Mouse (Mus musculus): ENCODE measurements at regions not wholly inside any gene's neighbourhood (a gene's known extent, or its start where the extent isn't known, plus 50 kb on each side); places are given as distances from the start of the nearest gene placed in this dataset.

- no peak for DNase-seq (ENCODE audit: low spot score in 2 of 2)
Measured at GRCm38 (mm10) chr8:115929472-115930210, 222.0 kb upstream of the Maf start.

GRCm38 (mm10) chr8:115921889-115922288 is 214.3 kb upstream of the Maf start:
- no peak for DNase-seq (ENCODE audit: low spot score in 2 of 2)

DNA sequence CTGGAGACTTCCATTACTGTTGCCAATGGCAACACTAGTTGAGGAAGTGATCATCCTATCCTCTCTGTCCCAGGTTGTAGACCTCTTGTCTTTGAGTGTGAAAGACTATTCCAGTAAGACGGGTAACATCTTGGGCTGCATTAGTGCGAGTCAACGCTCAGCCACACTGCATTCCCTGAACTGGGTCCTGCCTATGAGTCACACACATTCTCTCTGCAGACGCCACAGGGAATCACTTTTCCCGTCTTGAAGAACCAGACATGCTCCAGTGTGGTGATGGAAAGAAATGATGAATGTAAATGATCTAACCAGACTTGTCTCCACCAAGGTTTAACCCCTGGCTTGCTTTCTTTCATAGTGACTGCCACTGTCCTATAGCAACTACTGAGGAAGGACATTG is 199.1 kb upstream of the Maf start:
- no peak for DNase-seq (ENCODE audit: low spot score in 2 of 2)

DNA sequence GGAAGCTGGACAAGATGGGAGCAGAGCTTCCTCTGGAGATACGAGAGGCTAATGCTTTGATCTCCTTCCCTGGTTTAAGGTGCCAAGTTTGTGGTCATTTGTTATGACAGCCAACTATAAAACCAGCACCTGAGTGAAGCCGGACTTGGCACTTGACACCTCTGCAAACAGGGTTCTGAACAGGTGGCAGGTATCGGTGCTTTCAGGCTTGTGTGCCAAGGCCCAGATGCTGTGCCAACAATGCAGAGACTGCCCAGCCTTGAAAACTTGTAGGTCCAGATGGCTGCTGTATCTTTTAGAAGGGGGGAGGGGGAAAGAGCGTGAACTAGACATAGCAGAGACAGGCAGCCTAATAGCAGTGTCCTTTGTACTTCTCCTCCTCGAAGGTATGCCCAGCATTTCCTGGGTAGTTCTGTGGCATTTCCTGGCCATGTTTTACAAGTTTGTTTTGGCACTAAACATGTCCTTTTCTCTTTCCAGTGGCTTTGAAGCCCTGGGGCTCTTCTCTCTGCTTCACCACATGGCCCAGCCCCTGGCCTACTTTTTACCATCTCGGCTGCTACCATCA is 196.3 kb upstream of the Maf start:
- DNase-seq (ENCODE audit: low spot score in 2 of 2): no peak

- DNase-seq (ENCODE audit: low spot score in 2 of 2): no peak
Measured at GRCm38 (mm10) chr8:115897521-115898178, 190.1 kb upstream of the Maf start.

GRCm38 (mm10) chr8:115897086-115897485 is 189.5 kb upstream of the Maf start:
- no peak for DNase-seq (ENCODE audit: low spot score in 2 of 2)

DNA sequence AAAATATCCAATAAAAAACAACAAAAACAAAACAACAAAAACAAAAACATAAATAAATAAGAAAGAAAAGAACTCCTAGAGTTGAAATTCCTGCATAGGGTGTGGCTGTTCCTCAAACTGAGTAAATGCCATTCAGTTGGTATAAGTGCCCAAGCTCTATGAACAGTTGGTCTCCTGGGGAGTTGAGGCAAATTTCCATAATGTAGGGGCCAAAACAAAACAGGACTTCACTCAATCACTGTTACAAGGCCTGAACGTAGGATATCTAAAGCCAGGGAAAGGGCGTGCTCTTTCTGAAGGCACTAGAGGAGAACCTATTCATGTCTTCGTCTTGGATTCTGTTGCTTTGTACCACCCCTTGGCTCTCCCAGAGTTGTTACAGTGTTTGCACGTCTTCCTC is 188.5 kb upstream of the Maf start:
- no peak for DNase-seq (ENCODE audit: low spot score in 2 of 2)

DNA sequence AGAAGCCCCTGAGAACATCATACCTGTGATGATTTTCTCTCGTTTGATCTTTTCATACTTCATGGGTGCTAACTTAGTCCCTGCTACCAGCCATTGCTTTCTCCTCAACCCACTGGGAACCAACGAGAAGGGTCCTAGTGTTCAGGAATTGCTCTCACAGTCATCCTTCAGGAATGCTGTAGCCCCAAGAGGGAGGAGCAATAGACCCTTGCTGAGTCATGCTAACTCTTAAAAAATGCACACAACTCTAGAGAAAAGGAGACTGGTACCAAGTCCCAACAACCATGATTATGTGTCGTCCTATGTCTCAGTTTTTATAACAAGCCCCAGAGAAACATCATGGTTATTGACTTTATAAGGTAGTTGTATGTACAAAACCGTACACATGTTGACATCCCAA is 180.7 kb upstream of the Maf start:
- DNase-seq (ENCODE audit: low spot score in 2 of 2): no peak

DNA sequence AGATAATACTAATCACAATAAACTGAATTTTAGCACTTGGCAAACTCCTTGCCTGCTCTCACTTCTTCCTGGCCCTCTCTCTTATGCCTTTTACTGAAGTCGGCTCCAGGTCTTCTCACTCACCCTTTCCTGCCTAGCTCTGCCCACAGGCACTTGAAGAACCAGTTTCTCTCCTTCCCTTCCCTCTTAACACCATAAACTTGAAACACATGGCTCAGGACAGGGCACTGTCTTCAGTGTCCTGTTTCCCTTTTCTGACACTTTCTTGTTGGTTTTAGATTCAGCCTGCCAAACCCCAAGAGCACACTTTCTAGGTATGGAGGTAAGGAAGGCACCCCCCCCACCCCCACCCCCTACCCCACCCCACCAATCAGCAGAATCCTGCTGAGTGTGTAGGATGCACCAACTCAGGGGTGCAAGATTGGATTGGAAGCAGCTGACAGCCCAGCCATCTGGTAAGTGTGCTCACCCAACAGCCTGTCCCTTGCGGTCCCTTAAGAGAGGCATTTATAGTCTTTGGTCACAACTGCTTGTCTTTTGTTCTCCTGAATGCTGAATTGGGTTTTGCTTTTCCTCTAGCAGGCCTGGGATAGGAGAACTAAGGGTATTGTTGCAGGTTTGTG is 177.6 kb upstream of the Maf start:
- no peak for DNase-seq (ENCODE audit: low spot score in 2 of 2)

GRCm38 (mm10) chr8:115883808-115884207 is 176.2 kb upstream of the Maf start:
- DNase-seq (ENCODE audit: low spot score in 2 of 2): no peak

DNA sequence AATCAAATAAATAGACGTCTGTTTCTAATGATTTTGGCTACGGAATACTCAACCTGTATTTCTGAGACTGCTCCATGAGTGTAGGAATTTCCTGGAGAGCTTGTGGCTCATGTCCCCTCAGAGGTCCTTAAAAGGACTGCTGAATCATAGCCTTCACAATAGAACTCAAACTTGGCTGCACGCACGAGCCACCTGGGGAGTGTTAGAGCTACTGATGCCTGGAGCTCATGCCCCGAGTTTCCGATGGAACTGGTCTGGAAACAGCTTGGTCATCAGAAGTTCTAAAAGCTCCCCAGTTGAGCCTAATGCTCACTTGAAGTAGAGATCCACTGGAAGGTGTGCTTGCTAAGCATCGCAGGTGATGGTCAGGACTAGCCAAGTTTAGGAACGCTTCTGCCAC is 174.3 kb upstream of the Maf start:
- no peak for DNase-seq (ENCODE audit: low spot score in 2 of 2)

DNA sequence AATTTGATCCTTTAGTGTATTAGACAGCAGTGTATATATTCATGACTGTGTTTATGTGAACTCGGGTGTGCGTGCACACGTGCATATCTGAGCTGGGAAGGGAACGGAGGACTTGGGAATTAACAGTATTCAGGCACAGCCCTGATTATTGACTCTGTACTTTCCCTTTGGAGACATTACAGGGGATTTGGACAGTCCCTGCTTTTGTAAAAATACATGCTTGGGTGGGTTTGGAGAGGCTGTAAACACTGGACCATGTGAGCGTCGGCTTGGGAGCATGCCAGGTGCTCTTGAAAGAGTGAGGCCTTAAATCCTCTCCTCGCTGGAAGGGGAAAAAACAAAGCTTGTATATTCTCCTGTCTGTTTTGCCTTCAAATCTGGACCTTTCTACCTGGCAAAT is 167.2 kb upstream of the Maf start:
- DNase-seq (ENCODE audit: low spot score in 2 of 2): no peak

GRCm38 (mm10) chr8:115871381-115871780 is 163.8 kb upstream of the Maf start:
- DNase-seq (ENCODE audit: low spot score in 2 of 2): no peak

DNA sequence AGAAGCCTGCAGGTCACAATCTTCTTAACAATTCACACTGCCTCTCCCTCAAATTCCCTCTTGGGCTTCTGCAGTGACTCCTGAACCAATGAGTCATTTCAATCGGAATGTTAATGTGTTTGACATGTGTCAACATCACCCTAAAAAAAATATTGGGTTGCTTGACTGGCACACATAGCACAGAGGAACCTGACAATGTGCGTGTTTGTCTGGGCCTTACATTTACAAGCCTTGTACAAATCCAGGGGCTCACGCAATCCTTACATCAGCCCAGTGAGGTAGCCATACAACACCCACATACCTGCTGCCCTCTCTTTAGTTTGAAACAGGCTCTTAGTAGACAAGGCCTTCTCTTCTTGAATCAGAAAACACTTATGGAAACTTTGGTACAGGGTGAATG is 153.8 kb upstream of the Maf start:
- no peak for DNase-seq (ENCODE audit: low spot score in 2 of 2)

GRCm38 (mm10) chr8:115859406-115859805 is 151.8 kb upstream of the Maf start:
- DNase-seq (ENCODE audit: low spot score in 2 of 2): peak in 1 of 2 experiments; percentile 11

- no peak for DNase-seq (ENCODE audit: low spot score in 2 of 2)
Measured at GRCm38 (mm10) chr8:115856816-115857215, 149.2 kb upstream of the Maf start.

- no peak for DNase-seq (ENCODE audit: low spot score in 2 of 2)
Measured at GRCm38 (mm10) chr8:115855934-115856629, 148.5 kb upstream of the Maf start.

- DNase-seq (ENCODE audit: low spot score in 2 of 2): no peak
Measured at GRCm38 (mm10) chr8:115854209-115854900, 146.8 kb upstream of the Maf start.

DNA sequence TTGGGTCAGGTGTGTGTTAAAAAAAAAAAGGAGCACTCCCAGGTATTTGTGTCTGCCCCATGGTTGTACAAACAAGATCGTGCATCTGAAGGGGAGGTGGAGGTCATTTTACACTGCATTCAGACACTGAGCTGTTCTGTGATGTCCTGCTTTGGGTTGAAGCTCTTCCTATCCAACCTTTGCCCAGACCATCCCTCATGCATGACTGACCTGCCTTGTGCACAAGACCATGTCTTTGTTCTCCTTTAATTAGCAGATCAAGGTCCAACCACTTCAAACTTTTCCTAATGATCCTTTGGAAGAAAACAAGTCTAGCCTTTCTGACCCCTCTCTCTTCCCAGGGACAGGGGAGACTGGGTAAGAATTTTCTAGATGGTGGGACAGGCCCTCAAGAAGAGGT is 143.0 kb upstream of the Maf start:
- DNase-seq (ENCODE audit: low spot score in 2 of 2): no peak

GRCm38 (mm10) chr8:115833391-115833790 is 125.8 kb upstream of the Maf start:
- DNase-seq (ENCODE audit: low spot score in 2 of 2): no peak

GRCm38 (mm10) chr8:115831675-115832074 is 124.1 kb upstream of the Maf start:
- DNase-seq (ENCODE audit: low spot score in 2 of 2): no peak
